Mouse (Mus musculus) heart, postnatal 10 days (tissue): Measurements from ENCODE around the gene Shmt2. TPM values are rescaled to one million over a fixed set of nuclear protein-coding genes. Genes with fewer than 3 reads are reported as not detected.

Experiments used
- DNase-seq, 2 experiments: peaks; one replicate each; pipeline ENCODE4 v3.0.0; 2021
- intact Hi-C: fragments of 180-260 bp; cut with DNase I; formaldehyde crosslinking; loops from one replicate; pipeline ENCODE4 v1.15.1; 2025
- total RNA-seq, 2 experiments: library from RNA; stranded (reverse); gene quantifications; 2 replicates each; pipeline ENCODE4 v1.2.3; 2021

Shmt2 gene
- total RNA-seq, 2 experiments from 2014 or later, result 41.3 to 41.7 TPM

GRCm38 (mm10) chr10:127534929-127535384, 12.7 kb upstream of the Shmt2 start:
- DNase-seq, result no peak
- intact Hi-C loops, result no loop called here

- intact Hi-C loops, result no loop called here
- no peak for DNase-seq
Observed at GRCm38 (mm10) chr10:127534036-127534928, 12.0 kb upstream of the Shmt2 start, which contains the start of gene Nxph4. TSS of gene Nxph4 (minus strand) at chr10:127534559.

GRCm38 (mm10) chr10:127531548-127531947, 9.3 kb upstream of the Shmt2 start:
- DNase-seq, result no peak
- intact Hi-C loops, result no loop called here

GRCm38 (mm10) chr10:127530945-127531344, 8.7 kb upstream of the Shmt2 start:
- DNase-seq, result no peak
- intact Hi-C loops, result no loop called here

- intact Hi-C loops, result no loop called here
Observed at GRCm38 (mm10) chr10:127527481-127527880, 5.2 kb upstream of the Shmt2 start.

GRCm38 (mm10) chr10:127526681-127527080, 4.4 kb upstream of the Shmt2 start:
- intact Hi-C loops, result no loop called here
- DNase-seq, result peak; percentile 51 to 75

More at GRCm38 (mm10) chr10:127527481-127527880, 5.2 kb upstream of the Shmt2 start:
- DNase-seq, result no peak

GRCm38 (mm10) chr10:127526048-127526447, 3.8 kb upstream of the Shmt2 start:
- intact Hi-C loops, result no loop called here
- DNase-seq, result no peak

- intact Hi-C loops, result no loop called here
Observed at GRCm38 (mm10) chr10:127524646-127525255, 2.5 kb upstream of the Shmt2 start.

GRCm38 (mm10) chr10:127521611-127522080, 598 bp downstream of the Shmt2 start:
- no peak for DNase-seq
- intact Hi-C loops, result no loop called here

More at GRCm38 (mm10) chr10:127524646-127525255, 2.5 kb upstream of the Shmt2 start:
- DNase-seq, result no peak

- no peak for DNase-seq
- intact Hi-C loops, result no loop called here
Observed at GRCm38 (mm10) chr10:127520714-127521357, 1.4 kb downstream of the Shmt2 start.

GRCm38 (mm10) chr10:127519903-127520713, 2.1 kb downstream of the Shmt2 start:
- DNase-seq, result no peak
- intact Hi-C loops, result no loop called here

GRCm38 (mm10) chr10:127519041-127519701, 3.1 kb downstream of the Shmt2 start:
- intact Hi-C loops, result no loop called here
- DNase-seq, result peak in 1 of 2 experiments; percentile 6

- intact Hi-C loops, result no loop called here
- DNase-seq, result peak in 1 of 2 experiments; percentile 3
Observed at GRCm38 (mm10) chr10:127517941-127518340, 4.3 kb downstream of the Shmt2 start.

- peak; percentile 64 to 67 for DNase-seq
- intact Hi-C loops, result no loop called here
Observed at GRCm38 (mm10) chr10:127516576-127517260, 5.5 kb downstream of the Shmt2 start.

GRCm38 (mm10) chr10:127515983-127516459, 6.2 kb downstream of the Shmt2 start:
- DNase-seq, result no peak
- intact Hi-C loops, result no loop called here

GRCm38 (mm10) chr10:127515271-127515982, 6.8 kb downstream of the Shmt2 start:
- no peak for DNase-seq
- intact Hi-C loops, result no loop called here

GRCm38 (mm10) chr10:127514764-127515163, 7.5 kb downstream of the Shmt2 start, which contains the start of gene Ndufa4l2:
TSS of gene Ndufa4l2 (plus strand) at chr10:127514967.
- intact Hi-C loops, result no loop called here
- DNase-seq, result peak; percentile 69

- intact Hi-C loops, result no loop called here
- no peak for DNase-seq
Observed at GRCm38 (mm10) chr10:127514111-127514698, 8.0 kb downstream of the Shmt2 start.
